In the genomic region with DNA sequence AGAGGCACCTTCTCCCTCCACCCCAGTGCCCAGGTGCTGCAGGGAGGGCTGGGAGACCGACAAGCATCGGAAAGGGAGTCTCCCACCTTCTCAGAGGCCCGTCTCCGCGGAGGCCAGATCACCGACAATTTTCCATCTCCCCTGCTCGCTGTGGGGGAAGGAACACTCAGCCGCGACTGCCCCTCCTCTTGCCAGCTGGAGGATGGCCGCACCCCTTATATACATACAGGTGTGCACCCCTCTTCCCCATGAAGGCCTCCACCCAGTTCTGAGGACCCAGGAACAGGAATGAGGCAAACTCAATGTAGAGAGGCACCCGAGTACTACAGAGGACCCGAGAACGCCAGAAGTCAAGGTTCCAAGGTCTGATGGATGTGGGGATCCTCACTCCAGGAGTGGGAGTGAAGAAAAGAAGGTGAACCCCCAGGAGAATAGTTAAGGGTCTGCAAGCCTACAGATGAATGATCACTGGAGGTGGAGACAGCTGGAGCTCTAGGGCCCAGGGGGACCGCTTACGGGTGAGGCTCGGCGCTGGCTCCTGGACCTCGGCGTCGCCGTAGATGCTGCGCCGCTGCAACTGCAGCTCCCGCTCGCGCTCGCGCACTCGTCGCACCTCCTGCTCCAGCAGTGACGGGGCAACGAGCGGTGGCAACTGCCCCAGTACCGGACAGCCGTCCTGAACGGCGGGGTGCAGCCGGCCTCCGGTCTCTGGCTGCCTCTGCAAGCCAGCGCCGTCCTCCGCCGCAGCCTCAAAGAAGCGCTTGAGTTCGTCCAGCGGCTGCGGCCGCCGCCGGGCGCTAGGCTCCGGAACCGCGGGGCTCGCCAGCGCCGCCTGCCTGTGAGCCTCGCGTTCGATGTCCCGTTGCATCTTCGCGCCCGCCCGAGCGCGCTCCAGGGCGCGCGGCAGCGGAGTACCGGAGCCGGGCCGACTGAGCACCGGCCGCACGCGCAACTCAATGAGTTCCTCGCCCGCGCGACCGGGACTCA, we compare ENCODE assay signal across 1 mouse cellular context.
TF ChIP-seq lines count a peak whose summit lies in the region.

No protein-coding gene starts in this region.

TF ChIP-seq in C2C12, 6 proteins besides CTCF, POLR2A, EP300 and RAD21:
- TF ChIP-seq FOSL1 (IDR thresholded peaks at IDR 0.05; ENCODE audit: insufficient read depth, low read length, poor library complexity, severe bottlenecking) (no peak), MYOG (IDR thresholded peaks at IDR 0.05; ENCODE audit: control insufficient read depth, extremely low read depth, insufficient read length) (no peak), MYOD1 (IDR thresholded peaks at IDR 0.05; ENCODE audit: control insufficient read depth, insufficient read length, low read depth) (no peak), CEBPB (IDR thresholded peaks at IDR 0.05; ENCODE audit: low read depth) (no peak), MAX (IDR thresholded peaks at IDR 0.05) (peak; percentile 29), USF1 (IDR thresholded peaks at IDR 0.05; ENCODE audit: low read depth) (no peak)
